Mouse (Mus musculus): ENCODE measurements around the gene Kif13a.

Kif13a gene

DNA sequence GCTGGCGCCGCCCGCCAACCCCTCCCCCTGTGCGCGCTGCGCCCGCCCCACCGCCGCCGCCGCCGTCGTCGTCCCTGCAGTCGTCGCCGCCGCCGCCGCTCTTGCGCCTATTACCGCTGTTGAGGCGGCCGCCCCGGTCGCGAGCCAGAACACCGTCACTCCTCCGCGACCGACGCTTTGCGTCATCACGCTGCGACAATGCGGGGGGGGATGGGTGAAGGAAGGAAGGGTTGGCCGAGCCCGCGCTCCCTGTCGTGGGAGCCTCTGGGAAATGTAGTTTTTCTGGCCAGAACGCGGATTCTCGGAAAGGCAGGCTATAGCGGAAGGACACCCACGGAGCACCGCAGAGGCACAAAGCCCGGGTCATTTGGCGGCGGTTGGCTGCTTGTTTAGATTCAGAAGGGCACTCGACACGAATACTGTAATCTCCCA is 201.8 kb downstream of the Kif13a start, which contains the start of gene Nup153:
TSS of gene Nup153 (minus strand) at position 104 of the 432 bp plus-strand sequence.
- DNase-seq (ENCODE audit: low spot score): peak; percentile 96

DNA sequence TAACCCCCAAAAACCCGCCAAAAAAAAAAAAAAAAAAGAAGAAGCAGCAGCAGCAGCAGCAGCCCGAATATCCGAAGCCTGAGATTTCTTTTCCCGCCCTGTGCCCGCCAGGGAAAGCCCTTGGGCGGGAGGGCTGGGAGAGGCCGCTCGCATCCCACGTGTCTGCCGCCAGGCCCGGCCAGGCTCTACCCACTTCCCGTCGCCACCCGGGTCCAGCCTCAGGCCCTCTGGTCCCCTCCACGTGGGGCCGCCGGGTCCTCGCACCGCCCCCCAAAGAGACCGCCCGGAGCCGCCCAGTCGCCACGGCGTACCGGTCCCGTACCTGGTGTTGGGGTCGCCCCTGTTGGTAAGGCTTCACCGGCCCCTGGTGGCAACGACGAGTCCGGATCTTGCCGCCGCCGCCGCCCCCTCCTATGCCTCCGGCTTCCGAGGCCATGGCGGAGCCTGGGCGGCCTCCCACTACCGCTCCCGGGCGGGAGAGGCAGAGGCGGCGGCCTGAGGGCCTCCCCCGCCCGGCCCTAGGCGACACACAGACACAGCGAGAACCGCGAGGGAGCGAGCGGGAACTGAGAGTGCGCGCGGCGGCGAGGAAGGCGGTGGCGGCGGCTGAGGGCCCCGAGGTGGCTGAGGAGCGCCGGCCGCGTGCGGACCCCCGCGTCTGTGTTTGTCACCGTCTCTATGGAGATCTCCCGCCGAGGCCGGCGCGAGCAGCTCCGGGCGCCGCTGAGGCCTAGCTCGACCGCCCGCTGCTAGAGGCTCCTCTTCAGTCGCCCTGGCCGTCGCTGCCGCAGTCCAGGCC is 202.4 kb downstream of the Kif13a start:
- DNase-seq (ENCODE audit: low spot score): peak; percentile 59

GRCm38 (mm10) chr13:46726288-46727037 is 203.2 kb downstream of the Kif13a start:
- DNase-seq (ENCODE audit: low spot score): peak; percentile 55

DNA sequence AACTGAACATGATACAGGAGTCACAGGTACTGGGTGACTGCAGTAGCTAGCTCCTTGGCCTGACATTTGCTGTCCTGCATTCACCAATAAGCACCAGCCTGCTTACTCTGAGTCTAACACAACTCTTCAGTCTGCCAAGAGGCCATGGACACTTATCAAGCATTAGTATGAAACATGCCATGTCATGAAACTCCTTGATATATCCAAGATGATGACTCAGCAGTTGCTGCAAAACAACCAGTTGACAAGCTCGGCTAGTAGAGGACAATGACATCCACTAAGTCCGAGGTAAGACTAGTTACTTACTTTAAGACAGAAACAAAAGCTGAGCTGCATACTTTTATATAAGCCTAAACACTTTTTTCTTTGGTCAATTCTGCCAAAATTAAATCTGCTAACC is 204.4 kb downstream of the Kif13a start:
- DNase-seq (ENCODE audit: low spot score): peak; percentile 65

DNA sequence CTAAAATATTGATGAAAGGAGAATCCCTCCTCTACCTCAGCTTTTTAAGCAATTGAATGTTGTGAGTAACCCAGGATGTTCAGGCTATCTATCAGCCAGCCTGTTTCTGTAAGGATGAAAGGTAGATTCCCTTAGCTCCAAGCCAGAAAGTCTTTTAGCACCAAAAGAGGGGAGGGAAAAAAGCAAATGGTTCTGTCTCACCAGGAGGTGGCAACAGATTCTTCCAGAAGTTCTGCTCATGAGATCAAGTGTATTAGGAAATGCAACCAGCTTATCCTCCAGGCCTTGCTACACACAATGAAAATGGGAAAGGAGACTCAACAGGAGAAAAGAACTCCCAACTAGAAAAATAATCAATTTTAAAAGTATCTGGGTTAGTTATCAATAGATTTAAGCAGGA is 205.3 kb downstream of the Kif13a start:
- DNase-seq (ENCODE audit: low spot score): peak; percentile 71

- no peak for DNase-seq (ENCODE audit: low spot score)
These were observed 208.7 kb downstream of the Kif13a start for GRCm38 (mm10) chr13:46721009-46721408.

GRCm38 (mm10) chr13:46718893-46719400 is 210.7 kb downstream of the Kif13a start:
- DNase-seq (ENCODE audit: low spot score): no peak

GRCm38 (mm10) chr13:46715976-46716639 is 213.6 kb downstream of the Kif13a start:
- no peak for DNase-seq (ENCODE audit: low spot score)

GRCm38 (mm10) chr13:46713486-46713885 is 216.2 kb downstream of the Kif13a start:
- no peak for DNase-seq (ENCODE audit: low spot score)

GRCm38 (mm10) chr13:46703138-46703537 is 226.5 kb downstream of the Kif13a start:
- DNase-seq (ENCODE audit: low spot score): no peak

DNA sequence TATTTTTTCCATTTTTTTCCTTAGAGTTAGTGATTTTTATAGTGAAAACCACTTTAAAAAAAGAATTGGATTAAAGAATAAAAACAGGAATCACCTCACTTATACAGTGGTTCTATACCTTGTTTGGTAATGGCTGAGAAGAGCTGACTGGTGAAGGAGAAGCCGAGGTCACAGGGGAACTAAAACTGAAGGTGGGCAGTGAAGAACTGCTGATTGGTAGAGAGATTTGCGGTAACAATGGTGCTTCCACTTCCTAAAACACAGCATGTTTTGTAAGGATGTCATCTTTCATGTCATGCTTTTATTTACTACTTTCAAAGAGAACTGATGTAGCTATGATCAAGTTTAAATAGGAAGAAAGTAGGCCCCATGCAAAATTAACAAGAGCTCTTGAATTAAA is 228.2 kb downstream of the Kif13a start:
- no peak for DNase-seq (ENCODE audit: low spot score)

DNA sequence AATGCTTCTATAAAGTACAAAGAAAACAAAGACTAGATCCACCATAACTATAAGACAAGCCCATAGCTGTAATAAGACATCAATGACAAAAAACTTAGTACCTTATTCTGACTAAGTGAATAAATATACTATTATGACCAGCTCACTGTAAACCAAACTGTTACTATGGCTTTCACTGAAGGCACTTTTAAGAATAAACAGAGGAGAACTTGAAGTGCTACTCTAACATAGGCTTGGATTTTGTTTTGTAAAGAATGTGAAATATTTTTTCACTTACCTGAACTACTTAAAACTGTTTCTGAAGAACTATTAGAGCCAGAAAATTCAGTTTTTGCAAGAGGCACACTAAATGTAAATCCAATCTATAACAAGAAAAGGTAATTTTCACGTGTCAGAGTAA is 230.3 kb downstream of the Kif13a start:
- DNase-seq (ENCODE audit: low spot score): no peak

All from adipocyte (in vitro differentiated cells).